9 mouse cellular contexts compared by ENCODE assay signal in the genomic region with DNA sequence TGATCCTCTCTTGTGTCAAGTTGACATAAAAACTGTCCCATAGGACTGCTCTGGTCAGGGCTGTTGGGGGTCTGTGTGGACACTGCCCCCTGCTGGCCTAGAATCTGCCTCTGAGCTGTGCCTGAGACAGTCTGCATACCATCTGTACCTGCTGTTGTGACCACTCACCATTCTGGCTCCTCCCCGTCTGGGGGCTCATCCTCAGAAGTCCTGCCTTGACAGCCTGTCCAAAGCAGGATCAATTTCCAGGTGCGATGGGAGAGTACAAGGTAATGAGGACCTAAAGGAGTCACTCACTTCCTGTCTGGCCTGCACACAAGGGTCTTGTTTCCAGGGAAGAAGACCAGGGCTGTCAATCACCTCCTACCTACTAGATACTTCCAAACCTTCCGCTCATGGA. TPM values are rescaled to one million over a fixed set of nuclear protein-coding genes. Genes with fewer than 3 reads are reported as not detected.
A peak's percentile ranks its signal among the peaks of the same experiment; 100 is the strongest.
DNase-seq lines count a peak whose midpoint lies in the region; ATAC-seq lines count a peak whose summit lies in the region.
"Had no signal": no experiment of that assay in that cellular context is flagged by ENCODE, and none has a peak within 500 bp of the region (broad histone marks: within the 10 kb centered on the region; RNA-seq: fewer than 3 reads in every experiment).

No protein-coding gene starts in this region.

- H3K4me1 ChIP-seq in embryonic facial prominence, embryonic 11.5 days (ENCODE audit: control insufficient read depth, insufficient read depth, low read length) = no peaks in the 10 kb centered on the region
- H3K4me1 ChIP-seq in intestine, embryonic 15.5 days (replicated peaks) = 0 out of 2 replicates have a peak, but pooled peaks cover 4% of the 10 kb centered on the region
- H3K4me1 ChIP-seq in neural tube, embryonic 14.5 days (ENCODE audit: control insufficient read depth, insufficient read depth, low read length) = no peaks in the 10 kb centered on the region

- no peaks in the 10 kb centered on the region for H3K36me3 ChIP-seq in embryonic facial prominence, embryonic 11.5 days (replicated peaks; ENCODE audit: control insufficient read depth, insufficient read depth, low read depth, low read length)
- H3K36me3 ChIP-seq in intestine, embryonic 15.5 days = no peaks in the 10 kb centered on the region
- no peaks in the 10 kb centered on the region; the same call in 1 of the 2 replicates for H3K36me3 ChIP-seq in neural tube, embryonic 14.5 days (ENCODE audit: control insufficient read depth, insufficient read depth, low read length)

- no peak overlapping the region for H3K9ac ChIP-seq in embryonic facial prominence, embryonic 11.5 days (replicated peaks; ENCODE audit: low read length)
- H3K9ac ChIP-seq in intestine, embryonic 15.5 days = no peak overlapping the region
- H3K9ac ChIP-seq in neural tube, embryonic 14.5 days (replicated peaks; ENCODE audit: low read depth, low read length) = no peak overlapping the region

- peak; percentile 70; the same call in 1 of the 2 replicates for ATAC-seq in embryonic facial prominence, embryonic 11.5 days (replicated peaks; ENCODE audit: insufficient number of reproducible peaks, low FRiP score, low TSS enrichment, low read depth)
- ATAC-seq in intestine, embryonic 15.5 days = peak; percentile 64
- peak; percentile 47; the same call in 1 of the 2 replicates for ATAC-seq in neural tube, embryonic 14.5 days (ENCODE audit: low read depth)

- DNase-seq in layer of hippocampus, adult 11-12 months (ENCODE audit: low spot score) = peak; percentile 56
- DNase-seq in layer of hippocampus, adult 9-10 months (ENCODE audit: low spot score) = no peak
- peak; percentile 26 for DNase-seq in adipocyte (ENCODE audit: low spot score)
- peak; percentile 68 for DNase-seq in embryonic facial prominence, embryonic 11.5 days (ENCODE audit: low spot score)
- DNase-seq in lung, adult 18-20 months = peak; percentile 29 to 32
- DNase-seq in yolk sac, embryonic 10.5 days (ENCODE audit: low spot score) = no peak

- H3K4me3 ChIP-seq in embryonic facial prominence, embryonic 11.5 days (ENCODE audit: low read depth, low read length) = no peak overlapping the region
- H3K4me3 ChIP-seq in intestine, embryonic 15.5 days (replicated peaks) = no peak overlapping the region
- H3K4me3 ChIP-seq in neural tube, embryonic 14.5 days (ENCODE audit: low read depth, low read length) = no peak overlapping the region
- H3K4me3 ChIP-seq: erythroblast, embryonic 14.5 days had no signal

- no peak overlapping the region for H3K4me2 ChIP-seq in embryonic facial prominence, embryonic 11.5 days (ENCODE audit: low read depth, low read length)
- no peak overlapping the region for H3K4me2 ChIP-seq in intestine, embryonic 15.5 days (replicated peaks)
- no peak overlapping the region for H3K4me2 ChIP-seq in neural tube, embryonic 14.5 days (ENCODE audit: low read depth, low read length)

- H3K9me3 ChIP-seq in embryonic facial prominence, embryonic 11.5 days (replicated peaks; ENCODE audit: control insufficient read depth, low read length) = no peaks in the 10 kb centered on the region
- no peaks in the 10 kb centered on the region for H3K9me3 ChIP-seq in intestine, embryonic 15.5 days
- no peaks in the 10 kb centered on the region for H3K9me3 ChIP-seq in neural tube, embryonic 14.5 days (ENCODE audit: control insufficient read depth, low read length)

- WGBS in embryonic facial prominence, embryonic 11.5 days = 65% methylated on average over 3 of the region's 3 CpGs
- 67% methylated on average over 3 of the region's 3 CpGs for WGBS in intestine, embryonic 15.5 days
- WGBS in neural tube, embryonic 14.5 days = 78% methylated on average over 3 of the region's 3 CpGs

- no peaks in the 10 kb centered on the region for H3K27me3 ChIP-seq in embryonic facial prominence, embryonic 11.5 days (ENCODE audit: control insufficient read depth, insufficient read depth, low read length)
- H3K27me3 ChIP-seq in intestine, embryonic 15.5 days (replicated peaks) = no peaks in the 10 kb centered on the region
- H3K27me3 ChIP-seq in neural tube, embryonic 14.5 days (ENCODE audit: control insufficient read depth, insufficient read depth, low read length) = no peaks in the 10 kb centered on the region

- no peak overlapping the region for H3K27ac ChIP-seq in embryonic facial prominence, embryonic 11.5 days (replicated peaks; ENCODE audit: low read depth, low read length)
- H3K27ac ChIP-seq in intestine, embryonic 15.5 days = no peak overlapping the region
- 0 out of 2 replicates have a peak overlapping the region, but pooled peaks have one; percentile 34 for H3K27ac ChIP-seq in neural tube, embryonic 14.5 days (ENCODE audit: low read depth, low read length)

RNA-seq across cellular contexts. Expression of a gene that starts 8.2 kb away (rescaled TPM):
- polyA plus RNA-seq in embryonic facial prominence, embryonic 11.5 days (2014; fragmentation: Nextera tagmentation; extraction: Ambion mirVana) = 3.3 and 3.5 TPM in 2 replicates
- polyA plus RNA-seq in intestine, embryonic 15.5 days (2015; fragmentation: Nextera tagmentation; extraction: Ambion mirVana) = 3.0 and 3.9 TPM in 2 replicates
- 6.3 and 6.8 TPM in 2 replicates for polyA plus RNA-seq in neural tube, embryonic 14.5 days (2014; fragmentation: Nextera tagmentation; extraction: Ambion mirVana)

RNA-seq across cellular contexts. Expression of a gene that starts 8.4 kb away (rescaled TPM):
- polyA plus RNA-seq in embryonic facial prominence, embryonic 11.5 days (2014; fragmentation: Nextera tagmentation; extraction: Ambion mirVana) = 164 and 173 TPM in 2 replicates
- 194 and 205 TPM in 2 replicates for polyA plus RNA-seq in intestine, embryonic 15.5 days (2015; fragmentation: Nextera tagmentation; extraction: Ambion mirVana)
- polyA plus RNA-seq in neural tube, embryonic 14.5 days (2014; fragmentation: Nextera tagmentation; extraction: Ambion mirVana) = 132 and 137 TPM in 2 replicates

RNA-seq across cellular contexts. Expression of a gene that starts 27.7 kb away (rescaled TPM):
- polyA plus RNA-seq in embryonic facial prominence, embryonic 11.5 days (2014; fragmentation: Nextera tagmentation; extraction: Ambion mirVana) = 7.3 and 7.4 TPM in 2 replicates
- 23.3 and 26.0 TPM in 2 replicates for polyA plus RNA-seq in intestine, embryonic 15.5 days (2015; fragmentation: Nextera tagmentation; extraction: Ambion mirVana)
- 6.6 and 8.6 TPM in 2 replicates for polyA plus RNA-seq in neural tube, embryonic 14.5 days (2014; fragmentation: Nextera tagmentation; extraction: Ambion mirVana)

RNA-seq across cellular contexts. Expression of a gene that starts 38.0 kb away (rescaled TPM):
- 1.4 and 2.1 TPM in 2 replicates for polyA plus RNA-seq in embryonic facial prominence, embryonic 11.5 days (2014; fragmentation: Nextera tagmentation; extraction: Ambion mirVana)
- polyA plus RNA-seq in intestine, embryonic 15.5 days (2015; fragmentation: Nextera tagmentation; extraction: Ambion mirVana) = 19.9 and 21.2 TPM in 2 replicates
- 10.7 and 16.0 TPM in 2 replicates for polyA plus RNA-seq in neural tube, embryonic 14.5 days (2014; fragmentation: Nextera tagmentation; extraction: Ambion mirVana)
- polyA plus RNA-seq: erythroblast, embryonic 14.5 days had no signal

Comparison
In these comparisons a context has a peak if more than half of its experiments do, and no peak if none do; other contexts are left out.
1. DNase-seq: peak in layer of hippocampus, adult 11-12 months (single experiment), adipocyte (single experiment), embryonic facial prominence, embryonic 11.5 days (single experiment) and lung, adult 18-20 months (2 of 2); none in layer of hippocampus, adult 9-10 months (single experiment) and yolk sac, embryonic 10.5 days (single experiment).
2. Peak in every context shown above with its lines, with median percentiles within 50 percentile points of each other: ATAC-seq.